Mouse (Mus musculus): ENCODE data around the gene Myo1c. TPM values are rescaled to one million over a fixed set of nuclear protein-coding genes. Genes with fewer than 3 reads are reported as not detected.

The Myo1c gene
- total RNA-seq, 4 experiments from 2014 or later = 17.0 to 24.3 (median 20.5) TPM

DNA sequence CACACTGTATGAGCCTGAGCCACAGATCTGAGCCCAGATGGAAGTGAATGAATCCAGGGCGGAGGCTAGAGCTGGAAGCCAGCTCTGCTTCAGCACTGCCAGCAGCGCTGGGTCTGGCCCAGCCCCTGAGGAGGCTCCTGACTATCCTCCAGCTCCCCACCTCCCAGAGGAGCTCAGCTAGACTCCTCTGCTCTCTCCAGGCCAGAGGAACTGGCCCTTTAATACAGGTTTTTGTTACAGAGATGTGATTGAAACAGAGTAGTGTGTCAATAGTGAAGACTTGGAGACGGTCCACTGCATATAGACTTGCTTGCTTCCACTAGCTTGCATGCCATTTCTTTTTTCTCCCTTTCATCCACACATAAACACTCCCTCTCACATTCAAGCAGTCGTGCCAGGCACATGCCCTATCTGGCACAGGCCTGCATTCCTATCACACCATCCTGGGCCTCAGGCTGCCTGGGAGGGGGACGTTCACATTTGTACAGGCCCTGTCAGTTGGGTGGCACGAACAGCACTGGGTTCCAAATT, 2.6 kb upstream of the Myo1c start:
- DNase-seq (ENCODE audit: low spot score in 2 of 2) = peak; percentile 63 to 68

DNA sequence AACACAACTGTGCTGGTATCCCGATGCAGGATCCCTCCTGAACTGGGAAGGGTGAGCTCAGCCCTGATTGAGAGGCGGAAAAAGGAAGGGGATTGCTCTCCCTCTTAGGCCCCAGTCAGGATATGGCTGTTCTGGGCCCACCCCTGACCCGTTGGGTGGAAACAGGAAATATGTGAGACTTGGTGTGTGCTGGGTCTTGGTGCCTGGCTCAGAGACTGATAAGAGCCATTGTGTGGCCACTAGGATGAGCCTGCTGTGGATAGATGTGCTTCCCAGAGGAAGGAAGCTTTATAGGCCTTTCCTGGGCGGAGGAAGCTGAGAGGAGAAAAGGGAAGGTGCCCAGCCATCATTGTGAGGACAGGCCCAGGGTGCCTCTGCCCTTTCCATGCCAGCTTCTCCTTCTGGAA, 1.1 kb upstream of the Myo1c start:
- DNase-seq (ENCODE audit: low spot score in 2 of 2) = no peak

DNA sequence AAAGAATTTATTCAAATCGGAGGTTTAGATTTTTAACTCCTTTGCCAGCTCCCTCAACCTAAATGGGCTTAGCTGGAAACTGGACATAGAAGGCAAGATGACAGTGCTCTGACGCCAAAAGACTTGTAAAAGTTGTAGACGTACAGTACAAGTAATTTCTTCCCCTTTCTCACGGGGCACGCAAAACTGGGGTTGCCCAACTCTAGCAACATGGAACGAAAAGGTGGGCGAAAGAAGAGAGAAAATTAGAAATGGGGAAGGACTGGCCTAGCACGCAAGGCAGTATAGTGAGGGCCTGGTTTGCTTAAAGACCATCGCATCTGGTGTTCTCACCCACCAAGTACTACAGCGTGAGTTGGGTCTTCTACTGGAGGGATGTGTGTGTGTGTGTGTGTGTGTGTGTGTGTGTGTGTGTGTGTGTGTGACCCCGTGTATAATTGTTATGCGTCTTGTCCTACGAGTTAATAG, 688 bp downstream of the Myo1c start:
- no peak for DNase-seq (ENCODE audit: low spot score in 2 of 2)

DNA sequence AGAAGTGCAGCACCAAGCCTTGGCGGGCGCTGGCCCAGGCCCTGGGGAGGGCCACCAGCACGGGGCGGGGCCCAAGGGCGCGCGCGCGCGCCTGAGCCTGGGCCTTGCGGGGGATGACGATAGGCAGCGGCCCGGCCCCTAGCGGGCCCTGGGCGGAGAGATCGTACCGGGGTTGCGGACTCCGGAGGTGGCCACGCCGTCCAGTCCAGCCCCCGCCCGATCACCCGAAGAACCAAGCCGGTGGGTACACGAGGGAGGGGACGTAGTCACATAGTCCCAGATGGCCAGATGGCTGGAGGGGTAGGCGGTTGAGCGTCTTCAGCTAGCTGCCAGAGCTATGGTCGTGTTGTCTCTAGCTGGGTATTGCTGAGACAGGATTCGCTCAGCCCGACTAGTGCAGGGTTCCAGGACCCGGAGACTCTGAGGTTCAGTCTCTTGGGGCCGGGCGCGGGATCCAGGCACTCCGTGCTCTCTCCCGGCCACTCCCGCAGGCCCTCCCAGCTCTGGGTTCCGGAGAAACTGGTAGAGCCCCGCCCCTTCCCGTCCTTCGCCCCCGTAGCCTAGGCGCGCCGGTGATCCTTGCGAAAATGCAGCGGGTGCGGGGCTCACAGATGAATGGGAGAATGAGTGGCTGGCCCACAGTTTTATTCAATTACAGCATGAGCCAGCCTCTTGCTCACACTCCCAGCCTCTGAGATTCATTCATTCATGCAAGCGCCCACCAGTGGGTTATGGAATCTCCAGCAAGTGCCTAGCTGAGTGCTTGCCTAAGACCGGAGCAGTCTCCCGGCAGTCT, 1.3 kb downstream of the Myo1c start:
- peak; percentile 62 to 65 for DNase-seq (ENCODE audit: low spot score in 2 of 2)

DNA sequence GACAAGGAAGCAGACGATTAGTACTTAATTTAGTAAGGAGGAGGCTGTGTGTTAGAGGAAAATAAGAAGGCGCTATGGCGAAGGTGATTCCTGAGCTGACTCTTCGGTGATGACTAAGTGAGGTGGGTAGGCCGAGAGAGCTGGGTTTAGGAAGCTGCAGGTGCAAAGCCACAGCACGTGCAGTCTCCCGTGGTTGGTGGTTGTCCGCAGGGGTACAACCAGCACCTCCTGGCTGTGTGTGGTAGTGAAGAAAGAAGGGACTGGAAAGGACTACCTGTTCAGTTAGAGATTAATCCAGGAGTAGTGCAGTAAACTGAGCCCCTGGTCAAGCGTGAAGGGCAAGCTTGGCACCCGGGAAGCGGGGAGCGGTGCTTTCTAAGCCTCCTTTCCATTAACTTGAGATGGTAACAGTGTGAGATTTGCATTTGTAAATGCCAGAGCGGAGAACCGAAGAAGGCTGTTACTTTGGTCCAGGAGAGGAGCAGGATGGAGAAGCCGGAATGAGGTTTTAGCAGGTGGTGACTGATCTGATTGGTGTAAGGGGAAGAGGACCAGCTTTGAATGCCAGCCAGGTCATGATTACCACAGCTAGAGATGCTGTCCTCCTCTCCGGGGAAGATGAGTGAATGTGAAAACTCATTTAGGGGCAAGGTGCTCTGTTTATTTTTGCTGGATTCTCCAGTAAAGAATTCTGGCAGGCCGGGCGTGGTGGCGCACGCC, 2.1 kb downstream of the Myo1c start:
- peak in 1 of 2 experiments; percentile 32 for DNase-seq (ENCODE audit: low spot score in 2 of 2)

DNA sequence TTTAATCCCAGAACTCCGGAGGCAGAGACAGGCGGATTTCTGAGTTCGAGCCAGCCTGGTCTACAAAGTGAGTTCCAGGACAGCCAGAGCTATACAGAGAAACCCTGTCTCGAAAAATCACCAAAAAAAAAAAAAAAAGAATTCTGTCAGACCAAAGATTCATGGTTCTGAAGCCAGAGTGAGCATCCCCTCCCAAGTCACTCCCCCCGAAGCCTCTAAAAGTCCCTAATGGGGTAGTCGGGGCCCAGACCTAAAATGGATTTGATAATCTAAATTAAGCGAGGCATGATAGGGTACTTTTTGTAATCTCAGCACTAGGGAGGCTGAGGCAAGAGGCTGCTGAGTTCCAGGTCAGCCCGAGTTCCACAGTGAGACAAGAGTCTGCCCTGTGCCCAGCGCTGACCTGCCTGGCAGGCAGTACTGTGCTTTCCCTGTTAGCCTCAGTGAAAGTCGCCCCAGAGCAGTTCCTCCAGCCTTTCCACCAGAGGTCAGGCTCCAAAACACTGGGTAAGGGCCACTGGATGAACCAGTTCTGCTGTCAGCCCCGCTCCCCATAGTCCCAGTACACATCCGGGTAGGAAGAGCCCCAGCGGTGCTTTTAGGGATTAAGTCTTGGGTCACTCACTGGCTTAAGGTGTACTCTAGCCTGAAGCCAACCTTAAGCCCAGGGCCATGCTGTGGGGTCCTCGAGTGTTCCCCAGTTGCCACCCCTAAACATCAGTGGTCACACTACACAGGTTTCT, 2.8 kb downstream of the Myo1c start:
- no peak for DNase-seq (ENCODE audit: low spot score in 2 of 2)

DNA sequence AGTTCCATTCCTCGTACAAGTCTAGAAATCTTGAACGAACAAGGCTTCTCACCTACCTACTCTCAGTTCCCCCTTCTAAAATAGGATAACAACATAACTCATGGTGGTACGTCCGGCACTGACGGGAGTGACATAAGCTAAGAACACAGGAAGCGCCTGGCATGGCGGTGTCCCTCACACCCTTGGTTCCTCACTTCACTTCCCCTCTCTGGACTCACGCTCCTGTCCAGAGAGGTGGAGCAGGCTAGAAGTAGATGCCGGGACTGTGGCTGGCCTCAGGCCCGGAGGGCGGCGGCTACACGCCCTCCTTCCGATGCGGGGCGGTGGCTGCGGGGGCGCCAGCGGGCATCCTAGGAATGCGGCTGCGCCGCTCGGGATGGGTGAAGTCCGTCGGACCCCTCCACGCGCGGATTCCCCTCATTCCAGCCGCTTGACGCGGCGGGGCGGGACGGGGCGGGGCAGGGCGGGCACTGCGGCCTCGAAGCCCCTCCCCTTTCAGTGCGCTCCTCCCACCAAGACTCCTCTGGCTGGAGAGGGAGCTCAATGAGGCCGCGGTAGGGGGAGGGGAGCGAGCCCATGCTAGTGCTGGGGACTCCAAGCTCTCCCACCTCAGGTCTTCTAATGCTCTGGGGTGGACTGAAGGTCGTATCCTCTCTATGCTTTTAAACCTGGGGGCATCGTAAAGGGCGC, 3.6 kb downstream of the Myo1c start:
- DNase-seq (ENCODE audit: low spot score in 2 of 2) = no peak

DNA sequence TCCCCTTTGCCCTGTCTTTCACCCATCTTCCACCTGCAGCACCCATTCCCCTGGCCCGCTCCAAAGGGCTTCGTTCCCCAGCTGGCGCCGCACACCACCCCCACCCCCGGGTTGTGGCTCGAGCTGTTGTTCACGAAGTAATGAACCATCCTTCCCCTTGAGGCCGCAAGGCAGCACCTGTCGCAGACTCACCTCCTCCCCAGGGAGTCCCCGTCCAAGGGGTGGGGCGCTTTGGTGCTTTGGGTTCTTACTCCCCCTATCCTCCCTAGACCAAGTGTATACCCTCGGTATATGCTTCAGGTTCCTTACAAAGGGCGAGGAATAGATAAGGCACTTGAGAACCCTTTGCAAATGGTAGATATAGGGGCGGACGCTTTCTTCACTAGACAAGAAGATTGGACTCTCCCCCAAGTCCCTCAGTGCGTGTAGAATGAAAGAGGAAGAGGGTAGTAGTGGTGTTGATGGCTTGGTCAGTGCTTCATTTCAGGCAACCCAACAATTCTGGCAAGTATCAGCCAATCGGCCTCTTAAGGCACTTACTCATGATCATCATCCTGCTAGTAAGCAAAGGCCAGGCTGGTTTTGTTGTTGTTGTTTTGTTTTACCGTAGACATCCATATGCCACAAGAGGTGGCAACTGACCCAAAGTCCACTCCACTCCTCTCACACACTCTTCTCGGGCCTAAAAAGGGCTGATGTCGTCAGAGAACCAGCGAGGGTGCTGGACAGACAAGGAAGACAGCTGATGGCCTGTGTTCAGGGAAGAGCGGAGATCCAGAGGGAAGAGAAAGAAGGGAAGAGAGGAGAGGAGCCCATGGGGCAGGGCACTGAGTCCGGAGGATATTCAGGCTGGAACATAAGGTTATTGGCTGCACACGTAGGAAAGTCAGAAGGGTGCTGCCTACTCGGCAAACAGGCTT, 4.4 kb downstream of the Myo1c start:
- DNase-seq (ENCODE audit: low spot score in 2 of 2) = no peak

DNA sequence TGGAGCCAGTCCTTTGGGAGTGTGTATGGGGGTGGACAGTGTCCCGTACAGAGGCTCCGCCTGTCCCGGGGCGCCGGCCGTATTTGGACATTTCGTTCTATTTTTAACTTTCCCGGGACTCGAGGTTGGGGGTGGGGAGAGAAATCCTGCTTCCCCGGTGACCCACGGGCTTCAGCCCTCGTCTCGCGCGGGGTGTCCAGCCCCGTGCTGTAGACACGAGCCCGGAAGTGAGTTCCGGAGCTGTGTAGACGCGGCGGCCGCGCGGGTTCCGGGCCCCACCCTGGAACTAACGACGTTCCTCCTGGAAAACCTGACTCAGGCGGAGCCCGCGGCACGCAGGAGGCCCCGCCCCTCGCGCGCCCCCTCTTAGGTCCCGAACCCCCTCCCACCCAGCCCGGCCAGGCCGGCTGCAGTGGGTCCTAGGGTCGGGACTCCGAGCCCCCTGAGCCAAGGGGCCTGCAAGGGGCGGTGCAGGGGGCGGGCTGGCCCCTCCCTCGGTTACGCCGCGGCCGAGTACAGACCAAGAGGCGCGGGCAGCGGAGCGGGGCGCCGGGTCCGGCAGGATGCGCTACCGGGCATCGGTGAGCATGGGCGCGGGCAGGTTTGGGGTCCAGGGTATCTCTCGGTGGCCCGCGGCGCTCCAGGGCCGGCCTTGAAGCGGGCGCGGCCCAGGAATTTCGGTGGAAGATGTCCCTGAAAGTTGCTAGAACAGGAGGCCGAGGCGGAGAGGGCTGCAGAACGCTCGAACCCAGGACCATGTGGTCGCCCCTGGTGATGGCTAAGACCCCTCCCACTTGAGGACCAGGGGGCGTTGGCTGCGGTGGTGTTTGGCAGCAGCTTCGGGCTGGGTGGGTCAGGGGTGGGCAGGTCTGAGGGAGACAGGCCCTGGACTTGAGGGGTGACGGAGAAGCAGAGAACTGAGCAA, 5.6 kb downstream of the Myo1c start:
- DNase-seq (ENCODE audit: low spot score in 2 of 2) = peak in 1 of 2 experiments; percentile 42

DNA sequence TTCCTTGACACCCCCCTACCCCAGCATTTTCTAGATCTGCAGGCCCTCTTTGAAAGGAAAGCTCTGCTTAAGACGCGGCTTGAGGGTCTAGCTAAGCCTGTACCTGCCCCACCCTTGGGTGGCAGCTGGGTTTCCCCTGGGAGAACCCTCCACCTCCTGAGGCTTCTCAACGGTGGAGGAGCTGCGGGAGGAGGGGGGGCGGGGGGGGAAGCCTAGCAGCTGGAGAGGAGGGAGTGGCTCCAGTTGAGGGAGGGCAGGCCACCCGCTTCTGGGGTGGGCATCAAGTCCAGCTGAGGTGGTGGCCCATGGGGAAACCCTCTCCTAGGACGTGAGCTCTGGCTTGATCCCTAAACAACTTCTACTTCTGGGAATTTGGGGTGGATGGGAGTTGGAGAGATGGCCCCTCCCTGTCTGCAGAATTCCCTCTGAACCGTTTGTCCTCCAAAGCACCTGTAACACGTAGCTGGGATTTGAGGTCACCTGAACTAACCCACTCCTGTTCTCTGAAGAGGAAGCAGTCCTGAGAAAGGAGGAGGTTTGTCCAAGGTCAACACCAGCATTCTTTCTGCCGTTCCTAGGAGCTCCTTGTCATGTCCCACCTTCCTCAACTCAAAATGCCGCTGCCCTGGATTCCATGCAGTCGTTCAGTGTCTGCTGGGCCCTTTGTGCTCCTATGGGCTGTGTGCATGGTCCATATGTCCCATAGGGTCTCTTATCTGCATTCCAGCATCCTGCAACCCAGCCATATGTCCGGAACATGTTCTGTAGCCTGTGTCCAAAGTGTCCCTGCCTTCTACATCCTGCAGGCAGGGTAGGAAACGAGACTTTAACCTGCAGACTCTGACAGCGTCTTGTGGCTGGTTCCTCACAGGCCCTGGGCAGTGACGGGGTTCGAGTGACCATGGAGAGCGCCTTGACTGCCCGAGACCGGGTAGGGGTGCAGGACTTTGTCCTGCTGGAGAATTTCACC, 6.6 kb downstream of the Myo1c start:
- no peak for DNase-seq (ENCODE audit: low spot score in 2 of 2)

DNA sequence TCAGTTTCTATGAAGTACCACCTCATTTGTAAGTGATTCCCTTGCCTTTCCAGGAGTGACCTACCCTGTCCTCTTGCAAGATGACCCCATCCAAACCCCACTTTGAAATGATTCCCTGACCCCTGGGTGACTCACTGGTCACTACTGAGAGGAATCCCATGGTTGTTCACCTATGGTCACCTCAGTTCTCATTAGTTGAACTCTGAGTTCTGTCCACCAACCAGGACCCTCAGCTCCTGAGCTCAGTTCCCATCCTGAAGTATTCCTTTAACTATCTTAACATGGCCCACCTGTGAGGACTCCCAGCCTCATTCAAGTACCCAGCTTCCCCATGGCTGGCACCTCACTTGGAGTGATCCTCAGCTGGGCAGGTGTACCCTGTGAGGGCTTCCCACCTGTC, 7.5 kb downstream of the Myo1c start:
- no peak for DNase-seq (ENCODE audit: low spot score in 2 of 2)

DNA sequence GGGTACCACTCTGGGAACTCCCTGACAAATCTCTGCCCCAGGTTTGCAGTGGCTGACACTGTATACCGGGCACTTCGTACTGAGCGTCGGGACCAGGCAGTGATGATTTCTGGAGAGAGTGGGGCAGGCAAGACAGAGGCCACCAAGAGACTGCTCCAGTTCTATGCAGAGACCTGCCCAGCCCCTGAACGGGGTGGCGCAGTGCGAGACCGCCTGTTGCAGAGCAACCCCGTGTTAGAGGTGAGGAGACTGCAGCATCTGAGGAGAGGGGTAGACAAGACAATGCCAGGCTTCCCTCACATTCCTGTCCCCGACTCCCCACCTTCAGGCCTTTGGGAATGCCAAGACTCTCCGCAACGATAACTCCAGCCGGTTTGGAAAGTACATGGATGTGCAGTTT, 8.0 kb downstream of the Myo1c start:
- DNase-seq (ENCODE audit: low spot score in 2 of 2) = no peak

DNA sequence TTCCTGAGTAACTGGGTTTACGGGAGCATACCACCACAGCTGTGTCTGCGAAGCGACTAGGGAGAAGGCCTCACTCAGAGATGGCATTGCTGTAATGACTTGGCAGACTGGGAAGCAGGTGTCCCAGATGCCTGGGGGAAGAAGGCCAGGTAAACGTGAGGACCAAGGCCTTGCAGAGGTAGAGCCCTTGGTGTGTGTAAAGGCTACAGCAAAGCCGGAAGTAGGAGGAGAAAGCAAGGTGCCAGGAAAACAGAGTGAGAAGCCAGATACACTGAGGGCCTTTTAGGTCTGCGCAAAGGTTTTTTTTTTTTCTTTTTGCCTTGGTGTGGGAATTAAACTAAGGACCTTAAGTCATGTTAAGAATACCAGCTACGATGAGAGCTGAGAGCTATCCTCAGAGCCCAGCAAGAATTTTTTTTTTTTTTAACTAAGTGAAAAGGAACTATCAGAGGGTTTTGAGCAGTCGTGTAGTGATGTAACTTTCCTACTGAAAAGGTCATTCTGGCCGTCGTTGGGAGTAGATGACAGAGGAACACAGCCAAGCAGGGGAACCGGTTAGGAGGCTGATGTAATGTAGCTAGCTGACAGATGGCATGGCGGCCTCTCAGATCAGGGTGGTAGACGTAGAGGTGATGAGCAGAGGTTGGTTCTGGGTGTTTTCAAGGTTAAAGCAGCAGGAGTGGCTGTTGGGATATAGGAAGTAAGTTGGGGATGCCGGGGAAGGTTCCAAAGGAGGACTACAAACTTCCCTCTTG, 8.9 kb downstream of the Myo1c start:
- DNase-seq (ENCODE audit: low spot score in 2 of 2) = no peak

DNA sequence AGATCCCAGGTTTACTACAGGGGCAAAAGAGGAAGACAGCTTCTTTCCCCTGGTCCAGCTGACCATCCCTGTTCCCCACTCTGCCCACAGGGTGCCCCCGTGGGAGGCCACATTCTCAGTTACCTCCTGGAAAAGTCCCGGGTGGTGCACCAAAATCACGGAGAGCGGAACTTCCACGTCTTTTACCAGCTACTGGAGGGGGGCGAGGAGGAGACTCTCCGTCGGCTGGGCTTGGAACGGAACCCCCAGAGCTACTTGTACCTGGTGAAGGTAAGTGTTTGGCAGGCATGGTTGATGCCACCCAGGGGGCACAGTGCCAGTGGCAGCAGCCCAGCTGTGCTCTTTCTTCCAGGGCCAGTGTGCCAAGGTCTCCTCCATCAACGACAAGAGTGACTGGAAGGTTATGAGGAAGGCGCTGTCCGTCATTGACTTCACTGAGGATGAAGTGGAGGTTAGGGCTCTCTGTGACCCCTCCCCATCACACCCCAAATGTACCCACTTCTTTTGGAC, 9.8 kb downstream of the Myo1c start:
- DNase-seq (ENCODE audit: low spot score in 2 of 2) = no peak

DNA sequence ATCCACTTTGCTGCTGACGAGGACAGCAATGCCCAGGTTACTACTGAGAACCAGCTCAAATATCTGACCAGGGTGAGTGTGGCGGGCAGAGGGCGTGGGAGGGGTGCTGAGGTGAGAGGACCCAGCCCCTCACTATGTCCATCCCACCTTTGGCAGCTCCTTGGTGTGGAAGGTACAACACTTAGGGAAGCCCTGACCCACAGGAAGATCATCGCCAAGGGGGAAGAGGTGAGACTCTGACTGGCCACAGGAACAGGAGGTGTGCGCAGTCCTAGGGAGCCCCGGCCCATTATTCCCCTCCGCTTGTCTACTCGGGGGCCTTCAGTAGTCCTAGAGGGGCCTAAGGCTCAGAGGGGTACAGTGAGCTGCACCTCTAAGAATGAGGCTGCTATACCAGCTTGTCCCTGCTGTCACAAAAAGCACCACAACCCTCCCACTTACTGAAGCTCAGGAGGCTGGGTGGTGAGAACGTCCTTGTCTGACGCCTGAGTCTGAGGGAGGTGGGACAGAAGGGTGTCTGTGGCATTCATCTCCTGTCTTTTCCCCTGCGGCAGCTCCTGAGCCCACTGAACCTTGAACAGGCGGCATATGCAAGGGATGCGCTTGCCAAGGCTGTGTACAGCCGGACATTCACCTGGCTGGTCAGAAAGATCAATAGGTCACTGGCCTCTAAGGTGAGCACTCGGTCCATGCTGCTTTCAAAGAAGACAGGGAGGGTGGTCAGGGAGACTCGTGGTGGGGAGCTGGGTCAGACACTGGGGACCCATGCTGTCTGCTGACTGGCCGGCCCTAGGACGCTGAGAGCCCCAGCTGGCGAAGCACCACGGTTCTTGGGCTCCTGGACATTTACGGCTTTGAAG, 10.9 kb downstream of the Myo1c start:
- DNase-seq (ENCODE audit: low spot score in 2 of 2) = no peak

DNA sequence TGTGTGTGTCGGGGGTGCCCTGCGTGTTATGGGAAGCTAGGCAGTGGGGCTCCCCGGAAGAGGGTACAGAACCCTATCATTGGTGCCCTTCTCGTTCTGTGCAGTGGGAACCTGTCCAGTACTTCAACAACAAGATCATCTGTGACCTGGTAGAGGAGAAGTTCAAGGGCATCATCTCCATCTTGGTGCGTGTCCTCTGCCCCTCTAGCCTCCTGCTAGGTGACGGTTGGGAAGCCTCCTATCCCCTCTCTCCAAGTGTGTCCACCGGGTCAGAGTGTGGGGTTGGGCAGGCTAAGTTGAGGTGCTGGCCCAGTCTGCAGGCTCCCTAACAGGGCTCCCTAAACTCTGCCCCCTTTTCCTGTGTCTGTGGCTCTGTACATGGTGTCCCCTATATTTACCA, 11.8 kb downstream of the Myo1c start:
- DNase-seq (ENCODE audit: low spot score in 2 of 2) = no peak

Measured in layer of hippocampus, adult 8-10 months (tissue).